Mouse (Mus musculus) MN1 (cell line): ENCODE data around the gene Hist1h1d.
"Not testable (repeated sequence)": the region's sequence is repeated elsewhere in the genome, so short reads cannot be mapped to it uniquely, and the experiment has no call there.

Experiments used
- DNase-seq: peaks from one replicate; pipeline ENCODE4 v3.0.0-alpha.2; 2016; ENCODE audit warnings: low spot score

The Hist1h1d gene

GRCm38 (mm10) chr13:23546694-23547093, 6.4 kb upstream of the Hist1h1d start:
- DNase-seq: no peak

GRCm38 (mm10) chr13:23550761-23551145, 2.3 kb upstream of the Hist1h1d start:
- DNase-seq: no peak

- DNase-seq: peak; percentile 93
These were observed 1.8 kb upstream of the Hist1h1d start, which contains the start of gene Hist1h4f for GRCm38 (mm10) chr13:23551146-23551834. Hist1h4f (minus strand) TSS chr13:23551648.

DNA sequence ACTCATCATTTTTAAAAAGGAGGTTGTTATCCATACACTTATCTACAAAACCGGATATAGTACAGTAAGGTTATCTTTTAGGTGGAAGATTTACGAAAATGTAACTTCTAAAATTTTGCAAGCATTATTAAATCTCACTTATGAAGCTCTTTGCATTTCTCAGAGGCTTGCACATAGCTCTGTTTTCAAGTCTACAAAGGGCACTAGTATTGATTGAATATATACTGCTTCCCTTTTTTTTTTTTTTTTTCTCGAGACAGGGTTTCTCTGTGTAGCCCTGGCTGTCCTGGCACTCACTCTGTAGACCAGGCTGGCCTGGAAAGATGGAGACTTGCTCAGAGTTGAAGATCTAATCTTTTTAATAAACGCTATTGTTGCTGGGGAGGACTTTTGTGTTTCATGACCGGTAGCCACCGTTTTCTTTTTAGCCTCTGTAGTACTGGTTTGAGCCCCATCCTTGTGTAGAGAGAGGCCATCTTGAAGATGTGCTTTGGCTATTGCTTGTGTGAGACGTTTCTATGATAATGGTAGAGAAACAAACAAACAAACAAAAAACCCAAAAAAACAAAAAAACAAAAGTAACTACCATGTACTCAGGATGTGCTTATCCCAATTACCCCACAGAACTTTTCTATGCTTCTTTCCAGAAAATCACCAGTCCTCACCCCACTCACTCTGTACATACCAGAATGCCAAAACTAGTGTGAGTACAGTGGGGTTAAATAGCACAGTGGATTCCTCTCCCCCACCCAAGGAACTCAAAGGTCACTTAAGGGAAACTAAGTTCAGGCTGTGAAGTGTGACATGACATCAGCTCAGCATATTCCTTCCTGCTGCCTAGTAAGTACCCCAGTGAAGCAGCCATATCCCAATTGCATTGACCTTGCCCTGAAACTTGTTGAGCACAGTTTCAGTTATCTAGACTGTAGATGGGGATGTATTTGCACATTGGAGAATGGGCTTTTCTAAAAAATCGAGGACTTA, 839 bp upstream of the Hist1h1d start:
- DNase-seq: no peak

- no peak for DNase-seq
These were observed 1.3 kb downstream of the Hist1h1d start for GRCm38 (mm10) chr13:23554393-23554792.

GRCm38 (mm10) chr13:23554925-23555838, 2.1 kb downstream of the Hist1h1d start:
- peak; percentile 80 for DNase-seq

GRCm38 (mm10) chr13:23555839-23556416, 2.9 kb downstream of the Hist1h1d start:
- peak; percentile 92 for DNase-seq

DNA sequence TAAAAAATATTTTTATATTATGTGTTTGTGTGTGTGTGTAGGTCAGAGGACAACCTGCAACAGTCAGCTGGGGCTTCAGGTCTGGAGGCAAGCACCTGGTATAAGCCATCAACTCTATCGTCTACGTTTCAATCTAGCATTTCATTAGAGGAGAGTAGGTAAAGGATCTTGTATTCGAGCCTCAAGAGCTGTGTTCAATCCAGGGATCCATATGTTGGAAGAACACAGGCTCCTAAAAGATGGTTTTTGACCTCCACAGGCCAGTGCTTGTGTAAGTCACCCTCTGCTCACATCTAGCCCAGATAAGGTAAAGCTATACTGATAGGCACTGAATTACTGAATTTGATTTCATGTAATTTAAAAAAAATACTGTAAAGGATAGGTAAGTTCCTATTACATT, 3.8 kb downstream of the Hist1h1d start:
- no peak for DNase-seq

- not testable (repeated sequence) for DNase-seq
These were observed 7.6 kb downstream of the Hist1h1d start for GRCm38 (mm10) chr13:23560699-23561098.

DNA sequence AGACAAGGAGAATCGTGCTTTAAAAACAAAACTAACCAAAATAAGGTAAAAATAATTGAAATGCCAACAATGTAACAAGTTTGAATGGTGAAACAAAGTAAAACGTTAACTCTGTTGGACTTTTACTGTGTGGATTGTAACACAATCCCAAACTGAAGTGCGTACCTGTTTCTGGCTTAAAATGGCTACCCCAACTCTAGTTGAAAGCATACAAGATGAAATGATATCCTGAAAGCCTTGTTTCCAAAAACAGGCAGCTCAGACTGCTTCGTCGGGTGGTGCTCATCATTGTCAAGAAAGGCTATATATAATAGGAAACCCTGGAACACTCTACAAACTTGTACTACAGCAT, 8.4 kb downstream of the Hist1h1d start:
- DNase-seq: not testable (repeated sequence)

GRCm38 (mm10) chr13:23561883-23562659, 9.0 kb downstream of the Hist1h1d start, which contains the start of gene Hist1h3e:
Hist1h3e (minus strand) TSS chr13:23562369.
- peak; percentile 96 for DNase-seq

- DNase-seq: peak; percentile 86
These were observed 9.8 kb downstream of the Hist1h1d start for GRCm38 (mm10) chr13:23562699-23563462.

GRCm38 (mm10) chr13:23564482-23564881, 11.4 kb downstream of the Hist1h1d start:
- DNase-seq: no peak

DNA sequence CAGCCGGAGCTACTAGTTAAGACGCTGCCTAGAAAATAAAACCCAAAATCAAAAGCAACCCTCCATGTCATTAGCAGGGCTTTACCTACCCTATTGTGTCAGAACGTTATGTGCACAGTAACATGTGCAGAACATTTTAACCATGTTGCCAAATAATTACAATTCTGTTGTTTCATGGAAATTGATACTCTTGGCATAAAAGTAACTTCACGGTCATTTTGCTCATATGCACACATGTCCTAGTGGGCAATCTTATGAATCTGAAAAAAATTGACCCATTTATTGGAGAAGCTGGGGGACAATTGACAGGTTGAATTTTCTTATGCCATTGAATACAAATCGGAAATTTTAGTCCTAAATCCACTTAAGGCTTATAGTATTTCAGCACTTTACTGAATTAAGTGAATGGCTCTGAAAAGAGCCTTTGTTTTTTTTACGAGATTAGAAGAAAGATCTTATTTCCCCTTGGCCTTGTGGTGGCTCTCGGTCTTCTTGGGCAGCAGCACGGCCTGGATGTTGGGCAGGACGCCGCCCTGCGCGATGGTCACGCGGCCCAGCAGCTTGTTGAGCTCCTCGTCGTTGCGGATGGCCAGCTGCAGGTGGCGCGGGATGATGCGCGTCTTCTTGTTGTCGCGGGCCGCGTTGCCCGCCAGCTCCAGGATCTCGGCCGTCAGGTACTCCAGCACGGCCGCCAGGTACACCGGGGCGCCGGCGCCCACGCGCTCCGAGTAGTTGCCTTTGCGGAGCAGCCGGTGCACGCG, 17.4 kb downstream of the Hist1h1d start:
- peak; percentile 33 for DNase-seq

- peak; percentile 94 for DNase-seq
These were observed 18.0 kb downstream of the Hist1h1d start, which contains the start of the genes Hist1h2ae and Hist1h2bg for GRCm38 (mm10) chr13:23571022-23571503. Hist1h2ae (minus strand) TSS chr13:23571220. Hist1h2bg (plus strand) TSS chr13:23571396.

DNA sequence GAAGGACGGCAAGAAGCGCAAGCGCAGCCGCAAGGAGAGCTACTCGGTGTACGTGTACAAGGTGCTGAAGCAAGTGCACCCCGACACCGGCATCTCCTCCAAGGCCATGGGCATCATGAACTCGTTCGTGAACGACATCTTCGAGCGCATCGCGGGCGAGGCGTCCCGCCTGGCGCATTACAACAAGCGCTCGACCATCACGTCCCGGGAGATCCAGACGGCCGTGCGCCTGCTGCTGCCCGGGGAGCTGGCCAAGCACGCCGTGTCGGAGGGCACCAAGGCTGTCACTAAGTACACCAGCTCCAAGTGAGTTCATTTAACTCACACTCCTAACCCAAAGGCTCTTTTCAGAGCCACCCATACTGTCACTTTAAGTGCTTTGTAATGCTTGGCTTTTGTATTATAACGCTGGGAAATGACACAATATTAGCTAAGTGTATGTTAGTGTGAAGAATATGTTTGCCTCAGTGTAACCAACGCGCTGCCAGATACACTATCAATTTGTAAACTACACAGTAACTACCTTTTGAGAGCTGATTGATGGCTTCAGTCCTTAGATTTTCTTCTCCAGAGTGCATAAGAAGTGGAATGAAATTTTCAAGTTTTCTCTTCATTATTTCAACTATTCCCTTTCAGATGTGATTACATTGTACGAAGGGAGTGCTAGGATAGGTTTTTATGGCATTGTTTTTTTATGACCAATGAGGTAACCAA, 18.6 kb downstream of the Hist1h1d start:
- peak; percentile 32 for DNase-seq

DNA sequence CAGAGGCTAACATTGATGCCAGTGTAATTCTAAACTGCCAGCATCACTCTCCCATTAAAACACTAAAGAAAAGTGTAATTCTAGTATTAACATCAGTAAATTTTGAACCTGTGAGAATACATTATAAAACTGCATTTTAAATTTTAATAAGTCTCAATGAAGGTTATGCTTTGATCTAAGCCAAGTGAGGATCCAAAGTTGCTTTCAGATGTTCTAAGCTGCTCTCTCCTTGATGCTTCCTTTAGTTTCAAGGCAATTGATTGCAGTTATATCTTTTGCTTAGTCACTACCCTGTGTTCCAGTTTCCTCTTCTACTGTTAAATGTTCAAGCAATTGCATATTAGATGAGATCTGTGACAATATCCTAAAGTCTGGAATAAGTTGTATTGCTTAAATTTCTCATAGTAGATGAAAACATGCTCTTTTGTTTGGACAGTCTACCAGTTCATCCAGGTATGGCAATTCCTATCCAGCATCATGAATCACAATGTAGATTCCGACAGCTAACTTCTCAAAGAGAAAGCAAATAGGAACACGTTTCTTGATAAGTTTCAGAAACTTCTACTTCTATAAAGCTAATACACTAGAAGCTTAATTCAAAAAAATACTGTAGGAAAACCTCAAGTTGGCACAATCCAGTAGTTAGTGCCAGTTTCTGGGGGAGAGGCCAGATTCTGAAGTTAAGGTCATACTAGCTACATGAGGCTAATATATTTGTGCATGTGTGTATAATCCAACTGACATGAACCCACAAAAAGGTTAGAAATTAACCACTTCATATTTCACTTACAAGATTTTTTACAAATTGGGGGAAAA, 19.4 kb downstream of the Hist1h1d start:
- DNase-seq: peak; percentile 18
